Mouse (Mus musculus) left cerebral cortex, adult 2 months (tissue): ENCODE data around the gene Arid1b. TPM values are rescaled to one million over a fixed set of nuclear protein-coding genes. Genes with fewer than 3 reads are reported as not detected.

Experiments
- DNase-seq, 2 experiments: peaks; one replicate each; pipeline ENCODE4 v3.0.0; 2021 to 2022; ENCODE audit warnings: low spot score in 2 of 2, mixed read lengths in 1 of 2; ENCODE audit errors: extremely low spot score in 1 of 2
- H3K27ac ChIP-seq: fragments of 200-600 bp; 2 replicates; pipeline ENCODE4 v1.8.1; 2022
- H3K4me3 ChIP-seq: fragments of 200-600 bp; 2 replicates; pipeline ENCODE4 v1.8.1; 2022
- CTCF ChIP-seq: fragments of 200-600 bp; IDR thresholded peaks from 2 replicates; pipeline ENCODE4 v1.8.1; 2022; ENCODE audit warnings: antibody characterized with exemption, mild to moderate bottlenecking, moderate library complexity
- intact Hi-C: fragments of 180-260 bp; cut with DNase I; formaldehyde crosslinking; loops from one replicate; pipeline ENCODE4 v1.15.1; 2025
- total RNA-seq, 2 experiments: library from RNA; stranded (reverse); gene quantifications; 2 replicates each; pipeline ENCODE4 v1.2.3; 2021

The Arid1b gene
- total RNA-seq, 2 experiments from 2014 or later, result 81.4 to 86.1 TPM

GRCm38 (mm10) chr17:5050266-5050665 lies 56.1 kb downstream of the Arid1b start:
- no peak overlapping the region for H3K27ac ChIP-seq
- no peak for DNase-seq
- TF ChIP-seq CTCF, result no peak
- no peak overlapping the region for H3K4me3 ChIP-seq
- intact Hi-C loops, result no loop called here

GRCm38 (mm10) chr17:5050970-5051530 lies 56.9 kb downstream of the Arid1b start:
- Histone ChIP-seq H3K4me3 (no peak overlapping the region), H3K27ac (no peak overlapping the region)
- intact Hi-C loops, result no loop called here
- DNase-seq, result no peak
- TF ChIP-seq CTCF, result no peak

- Histone ChIP-seq H3K4me3 (no peak overlapping the region), H3K27ac (no peak overlapping the region)
- no peak for TF ChIP-seq CTCF
- DNase-seq, result no peak
- intact Hi-C loops, result no loop called here
Measured at GRCm38 (mm10) chr17:5052091-5052799, 58.1 kb downstream of the Arid1b start.

DNA sequence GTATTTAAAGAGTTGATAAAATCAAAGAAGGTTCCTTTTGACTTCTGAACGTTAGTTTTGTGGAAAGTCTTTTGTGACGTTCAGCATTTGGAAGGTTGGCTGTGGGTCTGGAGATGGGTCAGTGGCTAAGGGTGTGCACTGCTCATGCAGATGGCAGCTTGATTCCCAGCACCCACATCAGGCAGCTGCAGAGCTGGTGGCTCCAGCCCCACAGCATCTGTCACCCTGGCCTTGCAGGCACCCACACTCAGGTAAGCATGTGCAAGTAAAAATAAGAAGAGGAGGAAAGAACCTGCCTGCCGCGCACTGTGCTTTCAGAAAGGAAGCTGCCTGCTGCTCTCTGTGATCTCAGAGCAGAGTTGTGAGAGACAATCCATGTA lies 58.7 kb downstream of the Arid1b start:
- intact Hi-C loops, result no loop called here
- no peak overlapping the region for H3K4me3 ChIP-seq
- TF ChIP-seq CTCF, result no peak

DNA sequence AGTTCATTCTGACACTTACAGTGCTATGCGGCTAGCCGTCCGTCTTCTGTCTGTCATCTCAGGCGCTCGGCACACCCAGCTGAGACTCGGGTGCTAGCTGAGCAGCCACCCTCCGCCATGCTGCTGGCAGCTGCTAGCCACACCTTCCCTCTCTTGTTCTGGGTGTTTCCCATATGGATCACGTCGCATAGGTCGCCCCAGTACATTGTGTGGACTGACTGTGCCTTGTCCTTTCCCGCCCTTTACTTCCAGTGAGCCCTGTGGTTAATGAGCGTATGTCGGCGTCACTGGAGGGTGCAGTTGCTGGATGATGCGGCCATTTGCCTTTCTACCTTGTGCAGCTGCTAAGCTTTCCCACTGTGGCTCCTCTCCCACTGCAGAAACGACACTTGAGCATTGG lies 59.1 kb downstream of the Arid1b start:
- intact Hi-C loops, result no loop called here
- DNase-seq, result no peak
- Histone ChIP-seq H3K27ac (no peak overlapping the region), H3K4me3 (no peak overlapping the region)
- TF ChIP-seq CTCF, result no peak

More for the DNA sequence above, 58.7 kb downstream of the Arid1b start:
- H3K27ac ChIP-seq, result no peak overlapping the region
- DNase-seq, result no peak

DNA sequence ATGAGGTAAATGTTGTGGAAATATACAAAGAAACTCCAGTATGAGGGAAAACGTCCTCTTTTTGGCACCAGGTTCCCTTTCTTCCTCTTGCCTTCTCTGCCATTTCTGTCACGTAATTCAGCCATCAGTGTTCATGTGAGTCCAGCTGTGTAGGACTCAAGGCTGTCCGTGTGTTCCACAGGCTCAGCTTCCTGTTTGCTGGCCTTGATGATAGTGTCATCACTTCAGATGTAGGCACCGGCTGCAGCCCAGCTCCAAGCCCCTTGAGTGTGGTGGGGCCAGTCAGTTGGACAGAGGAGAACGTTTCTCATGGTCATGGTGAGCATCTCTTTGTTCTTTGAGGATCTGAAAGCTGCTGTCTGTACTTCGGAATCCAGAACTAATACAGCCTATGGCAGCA lies 61.3 kb downstream of the Arid1b start:
- no peak overlapping the region for H3K27ac ChIP-seq
- no peak for TF ChIP-seq CTCF
- H3K4me3 ChIP-seq, result no peak overlapping the region
- no peak for DNase-seq
- intact Hi-C loops, result no loop called here

DNA sequence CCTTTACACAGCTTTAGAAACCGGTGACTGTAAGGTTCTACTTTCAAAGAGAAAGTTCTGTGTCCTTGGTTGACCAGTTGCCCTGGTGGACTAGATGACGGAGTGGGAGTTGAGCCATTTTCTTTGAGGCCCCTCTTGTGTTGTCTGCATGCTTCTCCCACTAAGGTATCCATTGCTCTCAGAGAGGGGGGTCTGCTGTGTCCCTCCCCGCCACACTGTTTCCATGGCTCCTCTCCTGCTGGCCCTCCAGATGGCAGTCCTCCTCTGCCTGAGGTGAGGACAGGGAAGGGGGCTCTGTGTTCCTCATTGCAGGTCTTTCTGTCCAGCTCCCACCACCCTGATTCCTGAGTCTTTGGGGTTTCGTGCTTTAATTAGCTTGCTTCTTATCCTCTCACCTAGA lies 62.5 kb downstream of the Arid1b start:
- no peak overlapping the region for H3K27ac ChIP-seq
- intact Hi-C loops, result no loop called here
- DNase-seq, result no peak
- H3K4me3 ChIP-seq, result no peak overlapping the region
- TF ChIP-seq CTCF, result no peak

DNA sequence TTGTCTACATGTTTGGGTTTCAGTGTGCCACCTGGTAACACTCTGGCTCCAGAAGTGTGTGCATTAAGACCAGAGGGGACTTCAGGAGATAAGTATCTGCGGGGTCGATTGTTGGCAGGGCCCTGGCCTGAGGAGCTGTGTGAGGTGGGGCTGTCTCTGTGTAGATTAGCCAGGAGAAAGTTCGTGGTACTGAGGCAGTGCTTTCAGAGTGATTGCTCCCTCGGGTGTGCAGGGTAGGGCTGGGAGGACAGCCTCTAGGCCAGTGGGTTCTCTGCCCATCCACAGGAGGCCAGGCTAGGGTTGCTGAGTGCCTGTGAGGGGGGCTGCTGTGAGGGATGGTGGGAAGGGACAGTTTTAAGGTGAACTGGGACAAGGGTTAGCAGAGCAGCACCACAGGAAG lies 63.2 kb downstream of the Arid1b start:
- intact Hi-C loops, result no loop called here
- Histone ChIP-seq H3K4me3 (no peak overlapping the region), H3K27ac (no peak overlapping the region; the same call in 1 of the 2 replicates)
- DNase-seq, result no peak
- no peak for TF ChIP-seq CTCF

DNA sequence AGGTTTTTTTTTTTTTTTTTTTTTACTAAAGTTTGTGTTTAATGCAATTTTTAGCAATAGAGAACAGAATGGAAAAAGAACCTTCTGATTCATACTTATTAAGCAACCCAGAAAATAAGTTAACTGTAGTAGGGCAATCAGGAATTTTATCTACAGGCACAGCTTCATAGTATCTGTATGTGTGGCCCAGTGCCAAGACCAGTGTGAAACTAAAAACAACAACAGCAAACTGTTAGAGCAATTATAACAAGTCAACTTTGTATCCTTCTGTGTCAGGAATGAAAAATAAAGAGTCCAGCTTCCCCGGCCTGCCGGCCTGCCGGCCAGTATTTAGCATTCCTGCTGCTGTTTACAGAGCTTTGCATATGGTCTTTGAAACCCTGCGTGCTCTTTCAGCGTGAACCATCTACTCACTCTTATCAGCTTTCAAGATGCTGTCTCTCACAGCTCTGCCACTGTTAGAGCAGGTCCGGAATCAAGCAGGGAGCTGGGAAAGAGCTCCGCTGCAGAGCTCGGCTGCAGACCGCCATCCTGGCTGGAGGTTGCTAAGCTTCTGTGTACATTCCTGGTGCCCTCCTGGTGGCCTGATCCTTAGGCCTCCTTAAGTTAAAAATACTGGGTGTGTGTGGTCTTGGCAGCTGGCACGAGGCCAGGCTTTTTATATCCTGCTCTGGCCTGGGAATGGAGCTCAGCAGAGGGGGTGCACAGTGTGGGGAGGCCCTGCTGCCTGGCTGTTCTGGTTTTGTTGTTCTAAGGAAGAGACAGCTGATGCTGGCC lies 64.0 kb downstream of the Arid1b start:
- intact Hi-C loops, result no loop called here
- Histone ChIP-seq H3K4me3 (no peak overlapping the region), H3K27ac (peak overlapping the region; percentile 33; the same call in 1 of the 2 replicates)
- no peak for DNase-seq
- no peak; the same call in 1 of the 2 replicates for TF ChIP-seq CTCF

- Histone ChIP-seq H3K4me3 (no peak overlapping the region), H3K27ac (no peak overlapping the region)
- intact Hi-C loops, result no loop called here
- TF ChIP-seq CTCF, result no peak
- DNase-seq, result no peak
Measured at GRCm38 (mm10) chr17:5059092-5059601, 65.0 kb downstream of the Arid1b start.

GRCm38 (mm10) chr17:5060515-5061084 lies 66.5 kb downstream of the Arid1b start:
- intact Hi-C loops, result no loop called here
- no peak overlapping the region for H3K4me3 ChIP-seq
- no peak overlapping the region for H3K27ac ChIP-seq
- no peak for TF ChIP-seq CTCF
- DNase-seq, result no peak

DNA sequence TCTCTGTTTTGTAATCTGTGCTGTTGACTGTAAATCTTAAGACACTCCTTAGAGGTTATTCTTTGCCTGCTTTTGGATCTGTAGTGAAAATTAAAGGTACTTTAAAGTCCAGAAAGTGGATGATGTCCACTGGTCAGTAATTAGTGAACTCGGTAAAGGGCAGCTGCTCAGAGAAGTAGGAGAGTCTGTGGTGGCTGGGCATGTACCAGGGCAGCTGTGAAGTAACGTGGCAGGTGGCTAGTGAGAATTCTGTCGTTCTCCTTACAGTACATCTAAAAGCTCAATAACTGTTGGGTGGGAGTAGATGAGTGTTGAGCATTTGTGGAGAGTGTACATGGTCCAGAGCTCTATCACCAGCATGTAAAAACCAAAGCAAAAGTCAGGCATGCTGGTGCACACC lies 67.1 kb downstream of the Arid1b start:
- H3K4me3 ChIP-seq, result no peak overlapping the region
- intact Hi-C loops, result no loop called here
- H3K27ac ChIP-seq, result no peak overlapping the region
- no peak for DNase-seq
- TF ChIP-seq CTCF, result no peak
